Mouse (Mus musculus): ENCODE data around the gene Tmem87a. TPM values are rescaled to one million over a fixed set of nuclear protein-coding genes. Genes with fewer than 3 reads are reported as not detected.

Gene Tmem87a
- 25.7 TPM for polyA plus RNA-seq (2017; shearing (Covaris generic))

GRCm38 (mm10) chr2:120403986-120404822, at the start of gene Tmem87a:
TSS of gene Tmem87a (minus strand) at chr2:120404113.

DNA sequence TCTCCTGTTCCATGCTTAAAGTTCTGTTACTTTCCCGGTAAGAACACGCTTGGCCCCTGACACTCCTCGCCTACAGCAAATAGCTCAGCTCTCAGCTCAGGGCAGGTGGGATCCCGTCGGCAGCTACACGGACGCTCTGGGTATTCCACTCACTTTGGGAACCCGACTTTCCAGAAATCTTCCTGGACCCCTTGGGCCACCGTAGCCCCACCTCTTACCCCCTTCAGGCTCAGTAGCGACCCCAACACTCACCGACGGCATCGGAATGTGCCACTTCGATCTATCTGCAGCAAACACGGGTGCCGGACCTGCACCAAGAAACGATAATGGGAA, 294 bp downstream of the Tmem87a start, which contains the start of gene Ganc:
TSS of gene Ganc (plus strand) at position 244 of the 333 bp plus-strand sequence.

GRCm38 (mm10) chr2:120352682-120353646, 50.9 kb downstream of the Tmem87a start, which contains the start of gene Vps39:
TSS of gene Vps39 (minus strand) at chr2:120353137.

GRCm38 (mm10) chr2:120313976-120314375, 89.9 kb downstream of the Tmem87a start, which contains the start of gene Pla2g4f:
TSS of gene Pla2g4f (minus strand) at chr2:120314165.

Other genes with a start within 250 kb of the Tmem87a start
- 15.6 TPM for gene Ehd4, start 249.5 kb downstream of the Tmem87a start, polyA plus RNA-seq (2017; shearing (Covaris generic))
- not detected for gene Pla2g4e, start 158.8 kb downstream of the Tmem87a start, polyA plus RNA-seq (2017; shearing (Covaris generic))
- not detected for gene Pla2g4d, start 114.9 kb downstream of the Tmem87a start, polyA plus RNA-seq (2017; shearing (Covaris generic))
- gene Pla2g4f, start 89.9 kb downstream of the Tmem87a start, polyA plus RNA-seq (2017; shearing (Covaris generic)) = 0.19 TPM
- gene Vps39, start 51.0 kb downstream of the Tmem87a start, polyA plus RNA-seq (2017; shearing (Covaris generic)) = 40.7 TPM
- 19.6 TPM for gene Ganc, start 217 bp downstream of the Tmem87a start, polyA plus RNA-seq (2017; shearing (Covaris generic))
- 1.9 TPM for gene Capn3, start 51.9 kb upstream of the Tmem87a start, polyA plus RNA-seq (2017; shearing (Covaris generic))
- 63.2 TPM for gene Zfp106, start 159.7 kb upstream of the Tmem87a start, polyA plus RNA-seq (2017; shearing (Covaris generic))
- gene Snap23, start 163.6 kb upstream of the Tmem87a start, polyA plus RNA-seq (2017; shearing (Covaris generic)) = 36.9 TPM
- gene Haus2, start 205.3 kb upstream of the Tmem87a start, polyA plus RNA-seq (2017; shearing (Covaris generic)) = 23.0 TPM
- 19.5 TPM for gene Lrrc57, start 205.4 kb upstream of the Tmem87a start, polyA plus RNA-seq (2017; shearing (Covaris generic))
- 0.68 TPM for gene Stard9, start 225.0 kb upstream of the Tmem87a start, polyA plus RNA-seq (2017; shearing (Covaris generic))

Data from naive thymus-derived CD4-positive, alpha-beta T cell, adult 5 months (primary cell).